Mouse (Mus musculus): ENCODE measurements around the gene Pglyrp2.

DNA sequence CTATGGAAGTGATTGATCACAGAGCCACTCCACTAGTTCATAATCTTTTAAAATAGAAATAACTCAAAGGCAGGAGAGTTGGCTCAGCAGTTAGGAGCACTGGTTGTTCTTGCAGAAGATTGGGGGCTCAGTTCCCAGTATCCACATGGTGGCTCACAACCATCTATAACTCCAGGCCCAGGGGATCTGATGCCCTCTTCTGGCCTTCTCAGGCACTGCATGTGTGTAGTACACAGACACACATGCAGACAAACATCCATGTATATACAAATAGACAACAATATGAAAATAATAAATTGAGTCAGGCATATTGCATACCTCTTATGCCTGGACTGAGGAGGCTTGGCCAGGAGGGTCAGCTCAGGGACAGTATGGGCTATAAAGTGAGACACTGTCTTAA lies 23.2 kb upstream of the Pglyrp2 start:
- no peak for TF ChIP-seq GATA1 (IDR thresholded peaks at IDR 0.05; ENCODE audit: borderline replicate concordance, low read length)
- TF ChIP-seq CTCF (IDR thresholded peaks at IDR 0.05; ENCODE audit: low read depth, low read length) = no peak
- no peak for TF ChIP-seq POLR2AphosphoS5 (IDR thresholded peaks at IDR 0.05; ENCODE audit: insufficient replicate concordance, low read depth, low read length)
- no peak for TF ChIP-seq TAL1 (conservative IDR thresholded peaks at IDR 0.05; ENCODE audit: low read depth, low read length)
- no peak for TF ChIP-seq GATA2 (IDR thresholded peaks at IDR 0.05; ENCODE audit: borderline replicate concordance, low read depth, low read length)
